Mouse (Mus musculus) forebrain, embryonic 13.5 days (tissue): ENCODE results near the gene Zbtb34. TPM values are rescaled to one million over a fixed set of nuclear protein-coding genes. Genes with fewer than 3 reads are reported as not detected.

ENCODE experiments used
- ATAC-seq: fragments of 200-750 bp; cut with Nextera tagmentation; 2 replicates; pipeline ENCODE4 v1.8.0; 2017
- H3K27ac ChIP-seq: fragments of 300-500 bp; sonication (generic); 2 replicates; pipeline ENCODE4 v1.5.1; 2015; ENCODE audit warnings: inconsistent platforms, mild to moderate bottlenecking, moderate library complexity
- H3K27me3 ChIP-seq: fragments of 300-500 bp; sonication (generic); 2 replicates; pipeline ENCODE4 v1.6.1; 2015; ENCODE audit warnings: mild to moderate bottlenecking, inconsistent platforms
- H3K36me3 ChIP-seq: fragments of 300-500 bp; sonication (generic); 2 replicates; pipeline ENCODE4 v1.6.1; 2015; ENCODE audit warnings: mild to moderate bottlenecking, inconsistent platforms; ENCODE audit not compliant: poor library complexity, severe bottlenecking
- H3K4me1 ChIP-seq: fragments of 300-500 bp; sonication (generic); 2 replicates; pipeline ENCODE4 v1.6.1; 2015; ENCODE audit warnings: inconsistent platforms
- H3K4me2 ChIP-seq: fragments of 300-500 bp; sonication (generic); 2 replicates; pipeline ENCODE4 v1.6.1; 2015; ENCODE audit warnings: inconsistent platforms, mild to moderate bottlenecking, moderate library complexity
- H3K4me3 ChIP-seq: fragments of 300-500 bp; sonication (generic); 2 replicates; pipeline ENCODE4 v1.5.1; 2015; ENCODE audit warnings: mild to moderate bottlenecking, inconsistent platforms
- H3K9ac ChIP-seq: fragments of 300-500 bp; sonication (generic); 2 replicates; pipeline ENCODE4 v1.6.1; 2015; ENCODE audit warnings: mild to moderate bottlenecking, inconsistent platforms
- H3K9me3 ChIP-seq: fragments of 300-500 bp; sonication (generic); replicated peaks from 2 replicates; pipeline ENCODE4 v1.6.1; 2016; ENCODE audit warnings: inconsistent platforms
- WGBS: fragments of 180-500 bp; shearing (Covaris S2); methylation state at CpG from one replicate; pipeline ENCODE4 v1.1.7; 2015; 5-methylcytosine and 5-hydroxymethylcytosine counted together
- polyA plus RNA-seq: library from polyadenylated mRNA; unstranded; fragments of >200 nt; fragmentation: Nextera tagmentation; extraction: Ambion mirVana; gene quantifications from 2 replicates; pipeline ENCODE4 v1.2.1, GENCODE M21; 2015

Zbtb34 gene
- polyA plus RNA-seq, 1 experiment from 2014 or later: 4.8 TPM

DNA sequence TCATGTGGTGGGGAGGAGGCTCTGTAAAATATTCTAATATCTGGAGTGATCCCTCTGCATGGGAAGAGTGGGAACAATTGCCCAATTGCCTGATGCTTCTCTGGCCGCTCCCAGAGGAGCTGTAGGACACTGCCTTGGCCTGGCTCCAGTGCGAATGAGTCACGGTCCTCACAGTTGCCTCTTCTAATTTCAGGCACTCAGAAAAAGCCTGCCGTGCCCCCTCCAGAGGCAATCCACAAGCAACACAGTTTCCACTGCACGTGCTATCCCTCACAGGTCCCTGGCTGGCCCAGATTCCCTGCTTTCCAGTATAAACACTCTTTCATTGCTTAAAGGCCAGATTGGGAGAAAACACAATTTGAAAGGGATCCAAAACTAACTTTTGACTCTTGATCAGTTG is 13.2 kb upstream of the Zbtb34 start:
- H3K9ac ChIP-seq: no peak overlapping the region
- no peak overlapping the region for H3K4me2 ChIP-seq
- H3K9me3 ChIP-seq: no peaks in the 10 kb centered on the region
- peaks cover 15% of the 10 kb centered on the region for H3K36me3 ChIP-seq
- 45% methylated on average over 5 of the region's 5 CpGs for WGBS
- no peak for ATAC-seq
- no peaks in the 10 kb centered on the region for H3K27me3 ChIP-seq
- peaks cover 14% of the 10 kb centered on the region for H3K4me1 ChIP-seq
- no peak overlapping the region for H3K27ac ChIP-seq
- H3K4me3 ChIP-seq: no peak overlapping the region

GRCm38 (mm10) chr2:33442701-33443100 is 11.6 kb upstream of the Zbtb34 start:
- Histone ChIP-seq H3K27me3 (0 out of 2 replicates have a peak, but pooled peaks cover 4% of the 10 kb centered on the region), H3K9ac (no peak overlapping the region), H3K4me2 (no peak overlapping the region), H3K4me1 (peaks cover 18% of the 10 kb centered on the region), H3K9me3 (no peaks in the 10 kb centered on the region), H3K4me3 (no peak overlapping the region), H3K36me3 (no peaks in the 10 kb centered on the region), H3K27ac (no peak overlapping the region)
- ATAC-seq: no peak
- WGBS: 49% methylated on average over 4 of the region's 4 CpGs

- H3K27ac ChIP-seq: no peak overlapping the region
- H3K9ac ChIP-seq: no peak overlapping the region
- H3K36me3 ChIP-seq: no peaks in the 10 kb centered on the region
- no peak for ATAC-seq
- H3K4me3 ChIP-seq: no peak overlapping the region
- H3K4me1 ChIP-seq: peaks cover 25% of the 10 kb centered on the region
- H3K27me3 ChIP-seq: 0 out of 2 replicates have a peak, but pooled peaks cover 4% of the 10 kb centered on the region
- no peaks in the 10 kb centered on the region for H3K9me3 ChIP-seq
- 33% methylated on average over 4 of the region's 4 CpGs for WGBS
- H3K4me2 ChIP-seq: no peak overlapping the region
These were observed 9.8 kb upstream of the Zbtb34 start for GRCm38 (mm10) chr2:33440893-33441292.

DNA sequence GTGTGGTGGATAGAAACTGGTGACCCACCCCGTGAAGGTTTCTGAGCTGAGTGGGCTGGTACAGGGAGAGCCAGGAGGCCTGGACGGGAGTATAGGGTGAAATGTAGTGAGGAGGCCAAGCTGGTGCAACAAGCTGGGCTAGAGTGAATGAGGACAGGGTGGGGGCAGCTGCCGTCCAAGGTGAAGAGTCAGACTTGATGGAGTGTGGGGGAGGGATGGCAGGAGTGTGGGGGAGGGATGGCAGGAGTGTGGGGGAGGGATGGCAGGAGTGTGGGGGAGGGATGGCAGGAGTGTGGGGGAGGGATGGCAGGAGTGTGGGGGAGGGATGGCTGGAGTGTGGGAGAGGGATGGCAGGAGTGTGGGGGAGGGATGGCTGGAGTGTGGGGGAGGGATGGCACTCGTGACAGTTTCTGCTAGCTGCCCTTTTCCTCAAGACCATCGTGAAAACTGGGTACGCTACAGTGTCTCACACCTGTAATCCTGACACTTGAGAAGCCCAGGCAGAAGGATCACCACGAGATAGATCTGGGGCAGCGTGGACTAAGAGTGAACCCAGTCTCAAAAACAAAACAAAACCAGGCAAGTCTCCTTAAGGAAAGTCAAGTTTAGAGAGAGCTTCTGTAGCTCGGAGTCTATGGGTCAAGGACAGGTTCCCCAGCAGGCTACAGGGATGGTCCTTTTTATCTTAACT is 9.0 kb upstream of the Zbtb34 start:
- Histone ChIP-seq H3K27ac (no peak overlapping the region), H3K9ac (peak overlapping the region; percentile 23; the same call in 1 of the 2 replicates)
- WGBS: 22% methylated on average over 9 of the region's 9 CpGs

GRCm38 (mm10) chr2:33439471-33439881 is 8.4 kb upstream of the Zbtb34 start:
- Histone ChIP-seq H3K4me1 (peaks cover 34% of the 10 kb centered on the region), H3K9me3 (no peaks in the 10 kb centered on the region)

More for the DNA sequence above, 9.0 kb upstream of the Zbtb34 start:
- Histone ChIP-seq H3K4me3 (no peak overlapping the region), H3K27me3 (0 out of 2 replicates have a peak, but pooled peaks cover 4% of the 10 kb centered on the region), H3K36me3 (no peaks in the 10 kb centered on the region), H3K4me2 (no peak overlapping the region), H3K9me3 (no peaks in the 10 kb centered on the region), H3K4me1 (peaks cover 32% of the 10 kb centered on the region)
- ATAC-seq: no peak

GRCm38 (mm10) chr2:33438377-33438776 is 7.3 kb upstream of the Zbtb34 start:
- no peak overlapping the region for H3K4me2 ChIP-seq
- peaks cover 34% of the 10 kb centered on the region for H3K4me1 ChIP-seq
- no peaks in the 10 kb centered on the region for H3K36me3 ChIP-seq
- 25% methylated on average over 2 of the region's 2 CpGs for WGBS
- no peak overlapping the region for H3K9ac ChIP-seq
- ATAC-seq: no peak
- no peak overlapping the region for H3K4me3 ChIP-seq
- 0 out of 2 replicates have a peak, but pooled peaks cover 4% of the 10 kb centered on the region for H3K27me3 ChIP-seq
- H3K9me3 ChIP-seq: no peaks in the 10 kb centered on the region
- no peak overlapping the region for H3K27ac ChIP-seq

More at GRCm38 (mm10) chr2:33439471-33439881, 8.4 kb upstream of the Zbtb34 start:
- Histone ChIP-seq H3K9ac (peak overlapping the region; percentile 23), H3K36me3 (no peaks in the 10 kb centered on the region), H3K4me3 (no peak overlapping the region), H3K27ac (no peak overlapping the region), H3K4me2 (no peak overlapping the region), H3K27me3 (0 out of 2 replicates have a peak, but pooled peaks cover 4% of the 10 kb centered on the region)
- no peak for ATAC-seq
- 1% methylated on average over 8 of the region's 8 CpGs for WGBS

DNA sequence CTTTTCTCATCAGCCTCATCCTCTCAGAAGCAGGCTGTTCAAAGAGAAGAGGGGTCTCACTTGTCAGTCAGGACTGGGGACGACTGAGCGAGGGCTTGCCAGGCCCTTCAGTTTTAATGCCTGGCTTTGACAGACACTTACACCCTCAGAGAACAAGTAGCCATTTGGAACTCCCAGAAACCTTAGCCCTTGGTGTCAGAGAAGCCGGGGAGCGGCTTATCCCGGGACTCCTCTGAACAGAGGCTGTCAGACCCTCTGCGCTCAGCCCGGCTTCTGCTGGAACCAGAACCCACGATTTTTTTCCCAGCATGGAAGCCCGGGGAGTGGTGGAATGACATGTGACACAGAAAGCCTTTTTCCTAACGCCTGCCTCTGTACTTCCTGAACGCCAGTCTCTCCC is 6.1 kb upstream of the Zbtb34 start:
- Histone ChIP-seq H3K9ac (no peak overlapping the region), H3K4me2 (no peak overlapping the region), H3K27ac (no peak overlapping the region), H3K27me3 (0 out of 2 replicates have a peak, but pooled peaks cover 4% of the 10 kb centered on the region), H3K36me3 (no peaks in the 10 kb centered on the region), H3K9me3 (no peaks in the 10 kb centered on the region), H3K4me1 (peaks cover 34% of the 10 kb centered on the region), H3K4me3 (no peak overlapping the region)
- ATAC-seq: no peak
- WGBS: 28% methylated on average over 11 of the region's 11 CpGs

DNA sequence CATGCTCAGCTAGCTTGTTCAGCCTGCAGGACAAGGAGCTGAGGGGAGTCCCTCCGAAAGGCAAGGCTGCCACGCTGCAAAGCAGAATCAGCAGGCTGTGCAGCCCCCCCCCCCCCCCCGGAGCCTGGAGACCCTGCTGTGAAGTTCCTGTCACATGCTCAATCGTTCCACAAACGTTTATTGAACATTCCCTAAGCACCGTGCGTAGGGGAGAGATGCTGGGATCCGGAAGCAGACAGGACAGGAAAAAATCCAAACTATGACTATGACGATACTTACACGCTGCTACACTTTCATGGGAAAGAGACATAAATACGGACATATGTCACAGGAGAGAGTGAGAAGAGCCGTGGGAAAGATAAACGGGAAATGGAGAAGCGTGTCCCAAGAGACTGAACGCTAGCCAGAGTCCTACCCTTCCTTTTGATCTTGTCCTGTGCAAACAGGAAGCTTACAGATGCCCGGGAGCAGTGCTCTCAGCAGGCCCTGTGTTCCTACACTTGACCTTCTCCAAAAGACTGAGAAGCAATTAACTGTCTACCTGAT is 5.0 kb upstream of the Zbtb34 start:
- Histone ChIP-seq H3K27me3 (0 out of 2 replicates have a peak, but pooled peaks cover 4% of the 10 kb centered on the region), H3K4me3 (peak overlapping the region; percentile 12; the same call in 1 of the 2 replicates), H3K4me1 (peaks cover 33% of the 10 kb centered on the region), H3K9me3 (no peaks in the 10 kb centered on the region), H3K9ac (0 out of 2 replicates have a peak overlapping the region, but pooled peaks have one; percentile 26), H3K27ac (no peak overlapping the region), H3K4me2 (peak overlapping the region; percentile 47), H3K36me3 (no peaks in the 10 kb centered on the region)
- no peak for ATAC-seq
- WGBS: 12% methylated on average over 16 of the region's 16 CpGs

DNA sequence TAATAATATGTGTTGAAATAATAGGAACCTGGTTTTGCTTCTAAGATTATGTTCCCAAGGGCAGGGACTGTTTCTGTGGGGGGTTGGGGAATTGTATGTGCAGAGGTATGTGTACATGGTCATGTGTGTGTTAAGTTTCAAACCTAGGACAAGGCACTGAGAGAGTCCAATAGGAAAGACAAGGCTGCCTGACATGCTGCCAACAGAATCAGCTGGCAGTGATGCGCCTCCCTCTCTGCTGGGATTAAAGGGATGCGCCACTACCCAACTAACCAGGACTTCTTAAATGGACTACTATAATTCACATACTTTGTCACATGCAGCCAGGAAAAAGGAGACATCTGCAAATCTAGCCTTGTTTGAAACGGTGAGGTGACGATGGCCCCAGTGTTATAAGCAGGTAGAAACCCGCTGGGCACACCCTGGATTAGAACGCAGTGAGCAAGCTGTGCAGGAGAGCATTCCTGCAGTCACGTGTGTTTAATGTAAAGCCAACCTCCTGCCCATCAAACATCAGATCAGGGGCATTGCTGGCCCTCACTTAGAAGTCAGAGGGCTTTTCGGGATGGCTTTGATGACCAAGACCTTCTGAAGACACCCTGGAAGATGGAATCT is 4.0 kb upstream of the Zbtb34 start:
- 0 out of 2 replicates have a peak, but pooled peaks cover 4% of the 10 kb centered on the region for H3K27me3 ChIP-seq
- H3K9me3 ChIP-seq: no peaks in the 10 kb centered on the region
- H3K27ac ChIP-seq: no peak overlapping the region
- H3K36me3 ChIP-seq: no peaks in the 10 kb centered on the region
- no peak overlapping the region for H3K9ac ChIP-seq
- H3K4me1 ChIP-seq: peaks cover 32% of the 10 kb centered on the region
- 43% methylated on average over 8 of the region's 8 CpGs for WGBS
- no peak for ATAC-seq
- H3K4me2 ChIP-seq: no peak overlapping the region
- H3K4me3 ChIP-seq: no peak overlapping the region

DNA sequence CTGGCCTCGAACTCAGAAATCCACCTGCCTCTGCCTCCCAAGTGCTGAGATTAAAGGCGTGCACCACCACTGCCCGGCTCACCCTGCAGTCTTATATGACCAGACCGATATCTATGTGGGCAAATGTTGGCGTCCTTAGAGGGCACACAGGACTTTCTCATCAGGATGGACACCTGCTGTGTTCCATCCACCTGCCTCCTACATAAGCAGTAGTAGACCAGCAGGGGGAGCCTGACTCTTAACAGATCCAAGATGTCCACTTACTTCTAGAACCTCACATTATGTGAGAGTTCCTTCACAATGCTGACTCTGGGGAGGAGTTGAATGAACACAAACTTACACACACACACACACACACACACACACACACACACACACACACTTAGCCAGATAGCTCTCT is 1.8 kb upstream of the Zbtb34 start:
- ATAC-seq: no peak
- no peaks in the 10 kb centered on the region for H3K9me3 ChIP-seq
- WGBS: 54% methylated on average over 5 of the region's 5 CpGs
- no peak overlapping the region for H3K9ac ChIP-seq
- H3K36me3 ChIP-seq: peaks cover 1% of the 10 kb centered on the region; the same call in 1 of the 2 replicates
- no peak overlapping the region for H3K4me3 ChIP-seq
- H3K4me2 ChIP-seq: no peak overlapping the region
- peaks cover 42% of the 10 kb centered on the region for H3K4me1 ChIP-seq
- H3K27ac ChIP-seq: no peak overlapping the region
- 0 out of 2 replicates have a peak, but pooled peaks cover under 1% of the 10 kb centered on the region for H3K27me3 ChIP-seq

DNA sequence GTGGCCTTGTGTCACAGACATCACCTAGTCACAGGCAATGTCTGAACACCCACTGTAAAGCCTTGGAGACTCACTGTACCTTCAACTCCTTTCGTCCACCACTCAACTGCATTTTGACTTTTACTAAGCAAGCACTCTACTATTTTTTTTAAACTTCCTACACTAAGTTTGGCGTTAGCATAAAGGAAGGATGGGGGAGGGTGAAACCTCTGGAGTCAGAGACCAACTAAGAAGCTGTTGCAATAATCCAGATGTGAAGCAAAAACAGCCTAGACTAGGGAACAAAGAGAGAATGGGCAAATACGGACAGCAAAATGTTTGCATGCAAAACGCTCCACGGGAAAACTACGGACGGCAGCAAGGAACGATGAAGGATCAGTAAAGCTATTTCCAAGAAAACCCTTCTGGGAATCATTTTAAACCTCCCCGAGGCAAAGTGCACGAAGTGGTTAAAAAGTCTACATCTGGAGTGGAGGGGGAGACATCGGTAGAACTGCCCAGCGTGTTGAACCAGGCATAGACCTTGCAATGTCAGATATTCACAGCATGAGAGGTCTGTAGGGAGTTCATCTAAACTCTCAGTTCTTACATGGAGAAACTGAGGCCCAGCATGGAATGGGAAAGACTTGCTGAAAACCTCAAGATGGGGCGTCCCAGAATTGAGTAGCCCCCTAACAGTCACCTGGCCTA is 898 bp downstream of the Zbtb34 start:
- peak overlapping the region; percentile 98 for H3K9ac ChIP-seq
- 9% methylated on average over 13 of the region's 13 CpGs for whole genome bisulfite sequencing
- H3K4me3 ChIP-seq: peak overlapping the region; percentile 97
- peak overlapping the region; percentile 96 for H3K4me2 ChIP-seq
- 0 out of 2 replicates have a peak, but pooled peaks have one; percentile 9 for ATAC-seq
- peaks cover 37% of the 10 kb centered on the region for H3K4me1 ChIP-seq
- H3K9me3 ChIP-seq: no peaks in the 10 kb centered on the region
- H3K36me3 ChIP-seq: peaks cover 20% of the 10 kb centered on the region
- 0 out of 2 replicates have a peak overlapping the region, but pooled peaks have one; percentile 35 for H3K27ac ChIP-seq
- no peaks in the 10 kb centered on the region for H3K27me3 ChIP-seq
